In the genomic region with DNA sequence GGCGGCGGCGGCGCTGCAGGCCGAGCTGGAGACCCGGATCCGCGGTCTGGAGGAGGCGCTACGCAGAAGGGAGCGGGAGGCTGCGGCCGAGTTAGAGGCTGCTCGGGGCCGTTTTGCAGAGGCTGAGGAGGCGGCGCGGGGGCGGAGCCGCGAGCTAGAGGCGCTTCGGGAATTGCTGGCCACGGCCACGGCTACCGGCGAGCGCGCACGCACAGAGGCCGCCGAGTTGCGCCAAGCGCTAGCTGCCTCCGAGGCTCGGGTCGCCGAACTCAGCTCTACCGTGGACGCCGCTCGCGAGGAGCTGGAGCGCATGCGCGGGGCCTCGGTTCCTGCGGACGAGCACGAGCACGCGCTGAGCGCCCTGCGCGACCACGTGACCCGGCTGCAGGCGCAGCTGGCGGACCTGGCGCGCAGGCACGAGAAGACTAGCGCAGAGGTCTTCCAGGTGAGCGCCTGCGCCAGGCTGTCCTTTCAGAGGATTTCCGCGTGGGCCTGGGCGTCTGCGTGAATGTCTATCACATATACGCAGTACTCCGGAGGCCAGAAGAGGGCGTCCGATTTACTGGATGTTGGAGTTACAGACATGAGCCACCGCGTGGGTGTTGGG, we compare ENCODE assay signal across 8 mouse cellular contexts. TPM values are rescaled to one million over a fixed set of nuclear protein-coding genes. Genes with fewer than 3 reads are reported as not detected.
A peak's percentile ranks its signal among the peaks of the same experiment; 100 is the strongest.
DNase-seq lines count a peak whose midpoint lies in the region; ATAC-seq lines count a peak whose summit lies in the region.

No protein-coding gene starts in this region.

- peak overlapping the region; percentile 90 for H3K9ac ChIP-seq in hindbrain, embryonic 15.5 days

- WGBS in hindbrain, embryonic 15.5 days, result under 1% methylated on average over 75 of the region's 75 CpGs

- H3K4me2 ChIP-seq in hindbrain, embryonic 15.5 days, result peak overlapping the region; percentile 91

- H3K9me3 ChIP-seq in hindbrain, embryonic 15.5 days, result no peaks in the 10 kb centered on the region

- peaks cover 33% of the 10 kb centered on the region for H3K4me1 ChIP-seq in hindbrain, embryonic 15.5 days (replicated peaks)

- peak; percentile 96 for DNase-seq in R1 (ENCODE audit: low read depth, low spot score)
- peak; percentile 98 to 99 for DNase-seq in cerebellum, postnatal 25 days
- DNase-seq in frontal cortex, postnatal 36 days (ENCODE audit: low spot score in 2 of 2), result peak; percentile 96
- peak; percentile 94 for DNase-seq in left cerebral cortex, adult 11 months (ENCODE audit: low spot score)
- DNase-seq in lung, postnatal 4 days, result peak; percentile 96 to 98
- DNase-seq in retina, postnatal 7 days (ENCODE audit: low read depth, low spot score), result peak; percentile 88
- DNase-seq in urinary bladder, adult 2 months (ENCODE audit: low spot score), result peak; percentile 93

- peak overlapping the region; percentile 76 for H3K4me3 ChIP-seq in hindbrain, embryonic 15.5 days

- peak; percentile 90 for ATAC-seq in hindbrain, embryonic 15.5 days (ENCODE audit: low FRiP score, low read depth)

- H3K27ac ChIP-seq in hindbrain, embryonic 15.5 days (replicated peaks), result peak overlapping the region; percentile 95

- H3K27me3 ChIP-seq in hindbrain, embryonic 15.5 days, result 0 out of 2 replicates have a peak, but pooled peaks cover 3% of the 10 kb centered on the region

- no peaks in the 10 kb centered on the region for H3K36me3 ChIP-seq in hindbrain, embryonic 15.5 days

RNA-seq across cellular contexts. Expression of gene Gm10778, which starts 5.3 kb away (rescaled TPM):
- polyA plus RNA-seq in hindbrain, embryonic 15.5 days (2015; fragmentation: Nextera tagmentation; extraction: Ambion mirVana), result 5.4 and 6.5 TPM in 2 replicates
- 3.0 and 3.1 TPM in 2 replicates for polyA plus RNA-seq in urinary bladder, adult 2 months (2012; rRNA removed)

RNA-seq across cellular contexts. Expression of gene Ankrd24, which starts 15.2 kb away (rescaled TPM):
- 19.4 and 23.6 TPM in 2 replicates for polyA plus RNA-seq in hindbrain, embryonic 15.5 days (2015; fragmentation: Nextera tagmentation; extraction: Ambion mirVana)
- 31.0 and 37.3 TPM in 2 replicates for polyA plus RNA-seq in urinary bladder, adult 2 months (2012; rRNA removed)

RNA-seq across cellular contexts. Expression of gene Sirt6, which starts 16.0 kb away (rescaled TPM):
- polyA plus RNA-seq in hindbrain, embryonic 15.5 days (2015; fragmentation: Nextera tagmentation; extraction: Ambion mirVana), result 49.0 and 49.1 TPM in 2 replicates
- polyA plus RNA-seq in urinary bladder, adult 2 months (2012; rRNA removed), result 21.3 and 21.5 TPM in 2 replicates

RNA-seq across cellular contexts. Expression of gene BC025920, which starts 37.5 kb away (rescaled TPM):
- polyA plus RNA-seq in hindbrain, embryonic 15.5 days (2015; fragmentation: Nextera tagmentation; extraction: Ambion mirVana), result 1.7 and 2.1 TPM in 2 replicates
- 2.2 and 2.3 TPM in 2 replicates for polyA plus RNA-seq in urinary bladder, adult 2 months (2012; rRNA removed)

RNA-seq across cellular contexts. Expression of gene Tle6, which starts 42.7 kb away (rescaled TPM):
- 8.7 and 9.8 TPM in 2 replicates for polyA plus RNA-seq in hindbrain, embryonic 15.5 days (2015; fragmentation: Nextera tagmentation; extraction: Ambion mirVana)
- polyA plus RNA-seq in urinary bladder, adult 2 months (2012; rRNA removed), result 38.1 and 47.5 TPM in 2 replicates

Comparison
In these comparisons a context has a peak if more than half of its experiments do, and no peak if none do; other contexts are left out.
1. Peak in every context shown above with its lines: DNase-seq, ATAC-seq, H3K4me3 ChIP-seq and H3K27ac ChIP-seq.